Mouse (Mus musculus) G1E (cell line): Measurements from ENCODE around the gene Gm10337. TPM values are rescaled to one million over a fixed set of nuclear protein-coding genes. Genes with fewer than 3 reads are reported as not detected.

Experiments used
- ATAC-seq: 2 replicates; pipeline ENCODE4 v1.8.0; 2016; ENCODE audit warnings: mild to moderate bottlenecking; ENCODE audit not compliant: insufficient number of reproducible peaks, poor library complexity, low FRiP score, severe bottlenecking; ENCODE audit errors: extremely low read depth
- DNase-seq: peaks from one replicate; pipeline ENCODE4 v3.0.0; 2012; ENCODE audit warnings: low spot score
- H3K27me3 ChIP-seq: 2 replicates; pipeline ENCODE4 v1.6.1; 2012; ENCODE audit warnings: mild to moderate bottlenecking, low read length, inconsistent platforms; ENCODE audit not compliant: insufficient read depth
- H3K36me3 ChIP-seq: replicated peaks from 2 replicates; pipeline ENCODE3; 2012; ENCODE audit warnings: mild to moderate bottlenecking, inconsistent platforms
- H3K4me1 ChIP-seq: 2 replicates; pipeline ENCODE4 v1.6.1; 2012; ENCODE audit warnings: low read depth, low read length, inconsistent platforms, mixed read lengths; ENCODE audit not compliant: insufficient read depth
- H3K4me3 ChIP-seq: 2 replicates; pipeline ENCODE4 v1.5.1; 2012; ENCODE audit warnings: low read depth, mild to moderate bottlenecking, inconsistent platforms, low read length, moderate library complexity, mixed read lengths
- H3K9me3 ChIP-seq: replicated peaks from 2 replicates; pipeline ENCODE4 v1.6.1; 2012; ENCODE audit warnings: inconsistent platforms
- CTCF ChIP-seq: IDR thresholded peaks from 2 replicates; pipeline ENCODE4 v1.5.1; 2012; ENCODE audit warnings: low read depth, low read length, inconsistent platforms, mixed read lengths
- GATA1 ChIP-seq: IDR thresholded peaks from 2 replicates; pipeline ENCODE4 v1.6.1; 2012; ENCODE audit warnings: borderline replicate concordance, low read length, inconsistent platforms, mixed read lengths
- GATA2 ChIP-seq: IDR thresholded peaks from 2 replicates; pipeline ENCODE4 v1.6.1; 2012; ENCODE audit warnings: low read depth, low read length, inconsistent platforms, borderline replicate concordance
- POLR2AphosphoS5 ChIP-seq: IDR thresholded peaks from 2 replicates; pipeline ENCODE4 v1.6.1; 2012; ENCODE audit warnings: low read depth, low read length, inconsistent platforms; ENCODE audit not compliant: insufficient replicate concordance
- TAL1 ChIP-seq: conservative IDR thresholded peaks from 2 replicates; pipeline ENCODE4 v1.6.1; 2012; ENCODE audit warnings: low read depth, low read length, inconsistent platforms, mixed read lengths
- polyA plus RNA-seq: library from polyadenylated mRNA; stranded (reverse); fragments of >175 nt; gene quantifications from 2 replicates; pipeline ENCODE4 v1.2.3, GENCODE M21; 2012
- total RNA-seq, 2 experiments: library from RNA; stranded (forward) in 1 of 2; stranded (reverse) in 1 of 2; fragments of 200-1000 nt in 1 of 2; fragments of >200 nt in 1 of 2; fragmentation: Nextera tagmentation in 1 of 2; gene quantifications; 2 replicates each; pipeline ENCODE4 v1.2.3; 2014 to 2017

Gm10337 gene
- total and polyA plus RNA-seq, 3 experiments: not detected

- Histone ChIP-seq H3K4me3 (peak overlapping the region; percentile 82), H3K27me3 (no peaks in the 10 kb centered on the region), H3K4me1 (peaks cover 18% of the 10 kb centered on the region), H3K36me3 (peaks cover 60% of the 10 kb centered on the region), H3K9me3 (peaks cover 6% of the 10 kb centered on the region; the same call in 1 of the 2 replicates)
- TF ChIP-seq TAL1: no peak
- TF ChIP-seq CTCF: no peak
- no peak for TF ChIP-seq GATA2
- no peak for TF ChIP-seq POLR2AphosphoS5
- no peak for TF ChIP-seq GATA1
- ATAC-seq: no peak
- peak; percentile 72 for DNase-seq
Observed at GRCm38 (mm10) chr15:102470605-102471294, 32.8 kb upstream of the Gm10337 start.

- H3K27me3 ChIP-seq: no peaks in the 10 kb centered on the region
- H3K36me3 ChIP-seq: peaks cover 62% of the 10 kb centered on the region
- ATAC-seq: no peak
- peaks cover 18% of the 10 kb centered on the region for H3K4me1 ChIP-seq
- TF ChIP-seq GATA1 (no peak), TAL1 (no peak)
- H3K4me3 ChIP-seq: peak overlapping the region; percentile 82
- no peak for DNase-seq
- peaks cover 6% of the 10 kb centered on the region; the same call in 1 of the 2 replicates for H3K9me3 ChIP-seq
Observed at GRCm38 (mm10) chr15:102471295-102471645, 32.3 kb upstream of the Gm10337 start.

DNA sequence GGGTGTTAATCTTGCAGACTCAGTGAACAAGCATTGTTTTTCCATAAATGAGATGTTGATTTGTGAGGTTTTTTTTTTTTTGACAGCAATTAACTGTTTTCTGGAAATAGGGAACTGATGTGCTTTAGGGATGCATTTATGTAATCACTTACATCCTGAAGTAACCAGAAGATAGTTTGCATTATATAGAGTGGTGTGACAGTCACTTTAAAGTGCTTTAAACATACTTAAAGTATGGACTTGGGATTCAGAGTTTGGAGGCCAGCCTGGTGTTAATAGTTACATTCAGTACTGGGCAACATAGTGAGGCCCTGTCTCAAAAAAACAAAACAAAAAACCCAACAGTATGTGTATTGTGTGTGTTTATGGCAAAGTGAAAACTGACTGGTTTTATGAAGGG is 31.8 kb upstream of the Gm10337 start:
- peaks cover 18% of the 10 kb centered on the region for H3K4me1 ChIP-seq
- peaks cover 62% of the 10 kb centered on the region for H3K36me3 ChIP-seq
- H3K4me3 ChIP-seq: peak overlapping the region; percentile 82
- no peak for TF ChIP-seq GATA2
- ATAC-seq: no peak
- no peak for DNase-seq
- H3K27me3 ChIP-seq: no peaks in the 10 kb centered on the region
- H3K9me3 ChIP-seq: peaks cover 6% of the 10 kb centered on the region; the same call in 1 of the 2 replicates

- H3K4me3 ChIP-seq: no peak overlapping the region; the same call in 1 of the 2 replicates
- H3K9me3 ChIP-seq: peaks cover 6% of the 10 kb centered on the region; the same call in 1 of the 2 replicates
- DNase-seq (no peak), ATAC-seq (no peak)
- no peaks in the 10 kb centered on the region for H3K27me3 ChIP-seq
- H3K36me3 ChIP-seq: peaks cover 65% of the 10 kb centered on the region
- no peak for TF ChIP-seq GATA1
- TF ChIP-seq TAL1: no peak
- no peak for TF ChIP-seq POLR2AphosphoS5
- TF ChIP-seq GATA2: no peak
- no peak for TF ChIP-seq CTCF
- H3K4me1 ChIP-seq: peaks cover 18% of the 10 kb centered on the region
Observed at GRCm38 (mm10) chr15:102473246-102473645, 30.3 kb upstream of the Gm10337 start.

DNA sequence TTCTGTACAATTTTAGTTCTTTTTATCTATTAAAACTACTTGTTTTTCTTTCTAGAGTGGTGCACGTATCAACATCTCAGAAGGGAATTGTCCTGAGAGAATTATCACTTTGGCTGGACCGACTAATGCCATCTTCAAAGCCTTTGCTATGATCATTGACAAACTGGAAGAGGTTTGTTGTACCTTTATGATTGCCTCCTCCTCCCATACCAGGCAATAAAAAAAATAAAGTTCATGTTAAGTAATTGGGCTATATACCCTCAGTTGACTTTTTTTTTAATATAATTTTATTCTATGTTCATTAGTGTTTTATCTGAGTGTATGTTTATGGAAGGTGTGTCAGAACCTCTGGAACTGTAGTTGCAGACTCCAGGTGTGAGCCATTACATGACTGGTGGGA is 29.0 kb upstream of the Gm10337 start:
- no peak for TF ChIP-seq GATA2
- H3K9me3 ChIP-seq: no peaks in the 10 kb centered on the region
- peaks cover 65% of the 10 kb centered on the region for H3K36me3 ChIP-seq
- DNase-seq (no peak), ATAC-seq (no peak)
- no peak overlapping the region for H3K4me3 ChIP-seq
- H3K27me3 ChIP-seq: no peaks in the 10 kb centered on the region
- H3K4me1 ChIP-seq: peaks cover 12% of the 10 kb centered on the region

DNA sequence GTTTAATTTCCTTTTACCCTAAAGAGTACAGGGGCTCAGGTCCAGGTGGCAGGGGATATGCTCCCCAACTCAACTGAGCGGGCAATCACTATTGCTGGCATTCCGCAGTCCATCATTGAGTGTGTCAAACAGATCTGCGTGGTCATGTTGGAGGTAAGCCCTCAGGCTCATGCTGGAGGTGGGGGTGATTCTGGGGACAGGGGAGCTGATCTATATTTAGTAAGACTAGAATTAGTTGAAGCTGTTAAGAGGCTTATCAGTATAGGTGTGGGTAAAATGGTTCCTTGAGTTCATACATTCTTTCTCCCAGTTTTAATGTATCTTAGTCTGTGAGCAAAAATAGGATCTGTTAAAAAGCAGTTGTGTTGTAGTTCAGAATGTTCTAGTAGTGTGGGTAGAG is 20.4 kb upstream of the Gm10337 start:
- Histone ChIP-seq H3K4me1 (peaks cover 23% of the 10 kb centered on the region), H3K27me3 (no peaks in the 10 kb centered on the region), H3K36me3 (peaks cover 90% of the 10 kb centered on the region), H3K4me3 (no peak overlapping the region), H3K9me3 (no peaks in the 10 kb centered on the region)
- ATAC-seq: no peak
- TF ChIP-seq GATA2: no peak
- TF ChIP-seq GATA1: no peak
- TF ChIP-seq POLR2AphosphoS5: no peak
- no peak for TF ChIP-seq CTCF
- TF ChIP-seq TAL1: no peak
- DNase-seq: no peak

DNA sequence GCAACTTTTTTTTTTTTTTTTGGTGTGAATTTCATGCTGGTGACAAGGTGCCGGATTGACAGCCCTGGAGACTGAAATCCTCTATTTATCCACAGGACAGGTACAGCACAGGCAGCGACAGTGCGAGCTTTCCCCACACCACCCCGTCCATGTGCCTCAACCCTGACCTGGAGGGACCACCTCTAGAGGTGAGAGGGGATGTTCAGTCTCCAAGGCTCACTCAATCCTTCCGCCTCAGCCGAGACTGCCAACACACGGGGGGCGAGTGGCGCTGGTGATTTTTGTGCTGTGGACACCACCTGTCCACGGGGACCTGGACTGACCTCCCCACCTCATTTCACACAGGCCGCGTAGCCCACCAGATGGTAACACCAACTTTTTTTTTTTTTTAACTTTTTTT is 17.7 kb upstream of the Gm10337 start:
- H3K27me3 ChIP-seq: no peaks in the 10 kb centered on the region
- H3K4me3 ChIP-seq: no peak overlapping the region
- H3K9me3 ChIP-seq: no peaks in the 10 kb centered on the region
- no peak for TF ChIP-seq POLR2AphosphoS5
- no peak for TF ChIP-seq GATA2
- TF ChIP-seq GATA1: no peak
- no peak for TF ChIP-seq CTCF
- TF ChIP-seq TAL1: no peak
- peaks cover 92% of the 10 kb centered on the region for H3K36me3 ChIP-seq
- no peak for DNase-seq
- ATAC-seq: no peak
- peaks cover 23% of the 10 kb centered on the region for H3K4me1 ChIP-seq
